Mouse (Mus musculus) WW6 (cell line): ENCODE data around the gene Pi4ka.
"Not testable (repeated sequence)": the region's sequence is repeated elsewhere in the genome, so short reads cannot be mapped to it uniquely, and the experiment has no call there.

Source experiments
- DNase-seq: peaks from one replicate; pipeline ENCODE4 v3.0.0-alpha.2; 2013; ENCODE audit warnings: low read depth, low spot score

The Pi4ka gene

DNA sequence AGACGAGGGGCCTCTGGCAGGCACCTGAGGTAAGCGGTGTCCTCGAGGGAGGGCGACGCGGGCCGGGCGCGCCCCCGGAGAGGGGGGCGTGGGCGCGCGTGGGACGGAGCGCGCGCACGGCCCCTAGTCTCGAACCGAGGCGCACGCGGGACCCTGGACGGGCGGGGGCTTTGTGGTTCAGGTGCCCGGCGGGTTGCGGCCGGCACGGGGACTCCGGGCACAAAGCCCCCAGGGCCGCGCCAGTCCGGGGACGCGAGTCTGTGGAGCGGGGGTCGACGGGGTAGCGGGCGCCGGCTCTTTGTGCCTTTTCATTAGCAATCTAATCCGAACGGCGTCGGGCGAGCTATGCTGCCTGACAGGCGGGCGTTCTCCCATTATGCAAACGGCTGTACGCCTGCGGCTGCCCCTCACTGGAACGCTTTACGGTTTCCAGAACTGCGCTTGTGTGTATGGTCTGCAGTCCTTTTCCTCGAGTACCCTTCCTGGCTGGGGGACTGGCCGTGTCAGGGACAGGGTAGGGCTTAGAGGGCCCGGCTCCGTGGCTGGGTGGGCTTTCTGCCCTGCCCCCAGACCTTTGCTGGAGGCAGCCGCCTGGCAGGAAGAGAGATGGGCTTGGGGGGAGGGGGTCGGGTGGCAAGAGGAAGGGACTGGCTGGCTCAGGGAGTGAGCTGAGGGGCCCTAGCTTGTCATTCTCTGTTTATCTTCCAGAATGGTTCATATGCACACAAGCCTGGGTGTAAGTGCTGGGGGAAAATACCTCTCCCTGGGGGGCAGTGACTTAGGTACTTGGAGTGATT lies 172.2 kb downstream of the Pi4ka start:
- no peak for DNase-seq

DNA sequence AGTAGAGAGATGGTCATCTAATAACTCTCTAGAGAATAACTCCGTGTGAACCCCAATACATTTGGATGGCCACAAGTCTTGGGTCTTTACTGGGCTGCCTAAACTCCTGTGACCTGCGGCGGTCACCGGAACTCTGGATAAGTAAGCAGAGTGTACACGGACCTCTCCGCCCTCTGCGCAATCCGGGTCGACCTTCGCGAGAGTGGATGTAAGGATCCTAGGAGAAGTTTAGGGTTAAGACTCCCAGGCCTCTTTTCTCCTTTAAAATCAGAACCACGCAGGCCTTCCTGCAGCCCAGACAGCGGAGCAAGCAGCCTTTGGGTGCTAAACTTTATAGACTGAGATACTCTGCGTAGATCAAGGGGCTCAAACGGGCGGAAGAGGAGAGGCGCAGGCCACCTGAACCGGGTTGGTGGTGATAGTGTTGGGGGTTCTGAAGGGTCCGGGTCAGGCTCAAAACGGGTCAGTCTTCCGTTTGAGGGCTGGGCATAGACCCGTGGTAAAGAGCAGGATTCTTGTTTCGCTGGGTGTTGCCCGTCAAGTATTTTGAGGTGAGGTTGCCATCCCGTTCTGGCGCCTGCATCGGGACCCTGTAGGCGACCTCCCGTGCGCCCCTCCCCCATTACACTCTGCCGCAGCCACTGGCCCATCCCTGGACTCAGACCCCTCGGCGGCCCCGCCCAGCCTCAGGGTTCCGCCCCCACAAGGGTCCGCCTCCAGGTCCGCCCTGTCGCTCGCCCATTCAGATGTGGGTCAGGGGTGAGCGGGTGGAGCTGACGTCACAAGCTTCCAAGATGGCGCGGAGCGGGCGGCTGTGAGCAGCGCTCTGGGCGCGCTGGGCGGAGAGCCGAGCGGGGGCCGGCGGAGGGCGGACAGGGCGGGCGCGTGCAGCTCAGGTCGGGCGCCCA lies 173.1 kb downstream of the Pi4ka start, which contains the start of gene Hic2:
Gene Hic2 (plus strand): TSS at position 779 of the 908 bp plus-strand sequence.
- peak; percentile 95 for DNase-seq

DNA sequence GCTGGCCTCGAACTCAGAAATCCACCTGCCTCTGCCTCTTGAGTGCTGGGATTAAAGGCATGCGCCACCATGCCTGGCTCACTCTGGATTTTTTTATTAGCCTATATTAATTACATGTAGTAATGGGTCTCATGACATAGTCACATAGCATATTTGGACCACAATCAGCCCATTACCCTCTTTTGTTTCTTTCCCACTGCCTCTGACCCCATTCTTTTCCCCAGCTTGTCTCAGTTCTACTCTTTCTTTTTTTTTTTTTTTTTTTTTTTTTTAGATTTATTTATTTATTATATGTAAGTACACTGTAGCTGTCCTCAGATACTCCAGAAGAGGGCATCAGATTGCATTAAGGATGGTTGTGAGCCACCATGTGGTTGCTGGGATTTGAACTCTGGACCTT lies 174.6 kb downstream of the Pi4ka start:
- not testable (repeated sequence) for DNase-seq
